In genomic region chr5:134100232-134100771, GRCm38 (mm10) we compare ENCODE assay signal across 8 mouse cellular contexts. TPM values are rescaled to one million over a fixed set of nuclear protein-coding genes. Genes with fewer than 3 reads are reported as not detected.
DNase-seq lines count a peak whose midpoint lies in the region; ATAC-seq lines count a peak whose summit lies in the region.

No protein-coding gene starts in this region.

- H3K36me3 ChIP-seq in heart, embryonic 13.5 days = no peaks in the 10 kb centered on the region
- H3K36me3 ChIP-seq in embryonic facial prominence, embryonic 15.5 days = no peaks in the 10 kb centered on the region
- peaks cover 1% of the 10 kb centered on the region; the same call in 1 of the 2 replicates for H3K36me3 ChIP-seq in kidney, embryonic 15.5 days
- no peaks in the 10 kb centered on the region for H3K36me3 ChIP-seq in midbrain, embryonic 15.5 days (replicated peaks)

- no peaks in the 10 kb centered on the region for H3K9me3 ChIP-seq in heart, embryonic 13.5 days
- H3K9me3 ChIP-seq in embryonic facial prominence, embryonic 15.5 days (replicated peaks) = no peaks in the 10 kb centered on the region
- no peaks in the 10 kb centered on the region for H3K9me3 ChIP-seq in kidney, embryonic 15.5 days (replicated peaks)
- no peaks in the 10 kb centered on the region for H3K9me3 ChIP-seq in midbrain, embryonic 15.5 days

- DNase-seq in heart, adult 8-10 months (ENCODE audit: low spot score) = no peak
- DNase-seq in R1 (ENCODE audit: low read depth, low spot score) = peak; percentile 21
- no peak for DNase-seq in urinary bladder, postnatal 36 days (ENCODE audit: low spot score in 2 of 2)
- no peak for DNase-seq in gastrocnemius, postnatal 25 days

- H3K9ac ChIP-seq in heart, embryonic 13.5 days = peak overlapping the region; percentile 95
- peak overlapping the region; percentile 73 for H3K9ac ChIP-seq in embryonic facial prominence, embryonic 15.5 days
- peak overlapping the region; percentile 74 for H3K9ac ChIP-seq in kidney, embryonic 15.5 days
- peak overlapping the region; percentile 91 for H3K9ac ChIP-seq in midbrain, embryonic 15.5 days

- H3K27me3 ChIP-seq in heart, embryonic 13.5 days (replicated peaks) = no peaks in the 10 kb centered on the region
- H3K27me3 ChIP-seq in embryonic facial prominence, embryonic 15.5 days = no peaks in the 10 kb centered on the region
- H3K27me3 ChIP-seq in kidney, embryonic 15.5 days = no peaks in the 10 kb centered on the region
- no peaks in the 10 kb centered on the region for H3K27me3 ChIP-seq in midbrain, embryonic 15.5 days (replicated peaks)

- H3K27ac ChIP-seq in heart, embryonic 13.5 days (replicated peaks) = no peak overlapping the region
- H3K27ac ChIP-seq in embryonic facial prominence, embryonic 15.5 days (replicated peaks) = no peak overlapping the region
- H3K27ac ChIP-seq in kidney, embryonic 15.5 days = 0 out of 2 replicates have a peak overlapping the region, but pooled peaks have one; percentile 91
- peak overlapping the region; percentile 93 for H3K27ac ChIP-seq in midbrain, embryonic 15.5 days

- peak overlapping the region; percentile 86 for H3K4me3 ChIP-seq in heart, embryonic 13.5 days
- H3K4me3 ChIP-seq in embryonic facial prominence, embryonic 15.5 days (replicated peaks) = peak overlapping the region; percentile 74
- peak overlapping the region; percentile 75 for H3K4me3 ChIP-seq in kidney, embryonic 15.5 days (replicated peaks)
- H3K4me3 ChIP-seq in midbrain, embryonic 15.5 days = peak overlapping the region; percentile 95

- peaks cover 43% of the 10 kb centered on the region for H3K4me1 ChIP-seq in heart, embryonic 13.5 days
- H3K4me1 ChIP-seq in embryonic facial prominence, embryonic 15.5 days = peaks cover 20% of the 10 kb centered on the region
- H3K4me1 ChIP-seq in kidney, embryonic 15.5 days = peaks cover 40% of the 10 kb centered on the region
- peaks cover 34% of the 10 kb centered on the region for H3K4me1 ChIP-seq in midbrain, embryonic 15.5 days

- 0 out of 2 replicates have a peak, but pooled peaks have one; percentile 9 for ATAC-seq in heart, embryonic 13.5 days (ENCODE audit: extremely low read depth, insufficient number of reproducible peaks, low FRiP score, low TSS enrichment)
- no peak for ATAC-seq in embryonic facial prominence, embryonic 15.5 days (ENCODE audit: insufficient number of reproducible peaks, low FRiP score, low TSS enrichment, low read depth)
- ATAC-seq in kidney, embryonic 15.5 days (replicated peaks; ENCODE audit: low FRiP score) = no peak
- ATAC-seq in midbrain, embryonic 15.5 days (replicated peaks) = peak; percentile 38

- 7% methylated on average over 17 of the region's 17 CpGs for WGBS in heart, embryonic 13.5 days
- 3% methylated on average over 17 of the region's 17 CpGs for WGBS in embryonic facial prominence, embryonic 15.5 days
- WGBS in kidney, embryonic 15.5 days = 2% methylated on average over 17 of the region's 17 CpGs
- WGBS in midbrain, embryonic 15.5 days = 3% methylated on average over 14 of the region's 17 CpGs

- H3K4me2 ChIP-seq in heart, embryonic 13.5 days = peak overlapping the region; percentile 93
- peak overlapping the region; percentile 74 for H3K4me2 ChIP-seq in embryonic facial prominence, embryonic 15.5 days (replicated peaks)
- H3K4me2 ChIP-seq in kidney, embryonic 15.5 days = peak overlapping the region; percentile 91
- peak overlapping the region; percentile 83 for H3K4me2 ChIP-seq in midbrain, embryonic 15.5 days

RNA-seq across cellular contexts. Expression of gene Castor2, which starts 0.8 kb away (rescaled TPM):
- polyA plus RNA-seq in heart, embryonic 13.5 days (2015; fragmentation: Nextera tagmentation; extraction: Ambion mirVana) = 5.3 and 6.4 TPM in 2 replicates
- 10 to 100 TPM; 21.6 to 32.9 (median 25.9) TPM for total RNA-seq in heart, adult 8-10 months (2022)
- 9.1 and 9.7 TPM in 2 replicates for polyA plus RNA-seq in embryonic facial prominence, embryonic 15.5 days (2015; fragmentation: Nextera tagmentation; extraction: Ambion mirVana)
- 10.2 and 12.8 TPM in 2 replicates for polyA plus RNA-seq in kidney, embryonic 15.5 days (2015; fragmentation: Nextera tagmentation; extraction: Ambion mirVana)
- 31.7 and 33.1 TPM in 2 replicates for polyA plus RNA-seq in midbrain, embryonic 15.5 days (2015; fragmentation: Nextera tagmentation; extraction: Ambion mirVana)
- total RNA-seq in gastrocnemius, postnatal 25 days (2021) = 10 to 100 TPM; 45.7 to 46.8 TPM

Comparison
In these comparisons a context has a peak if more than half of its experiments do, and no peak if none do; other contexts are left out.
1. ATAC-seq: peak in heart, embryonic 13.5 days (single experiment) and midbrain, embryonic 15.5 days (single experiment); none in embryonic facial prominence, embryonic 15.5 days (single experiment) and kidney, embryonic 15.5 days (single experiment).
2. H3K27ac ChIP-seq: peak in kidney, embryonic 15.5 days (single experiment) and midbrain, embryonic 15.5 days (single experiment); none in heart, embryonic 13.5 days (single experiment) and embryonic facial prominence, embryonic 15.5 days (single experiment).
3. Peak in every context shown above with its lines, with median percentiles within 50 percentile points of each other: H3K4me2 ChIP-seq, H3K4me3 ChIP-seq and H3K9ac ChIP-seq.